Mouse (Mus musculus): ENCODE results near the gene Luzp2. TPM values are rescaled to one million over a fixed set of nuclear protein-coding genes. Genes with fewer than 3 reads are reported as not detected.

Luzp2 gene
- total RNA-seq, 1 experiment, result 0.09 TPM

GRCm38 (mm10) chr7:55190655-55191054 is 355.4 kb downstream of the Luzp2 start:
- Histone ChIP-seq H3K36me3 (ENCODE audit: control insufficient read depth, insufficient read depth, low read length, poor library complexity, severe bottlenecking) (no peaks in the 10 kb centered on the region), H3K9me3 (ENCODE audit: control insufficient read depth, insufficient read depth, low read depth, low read length) (no peaks in the 10 kb centered on the region), H3K4me1 (ENCODE audit: control insufficient read depth in 2 of 2, insufficient read depth in 2 of 2, low read length in 2 of 2, poor library complexity in 1 of 2) (no peaks in the 10 kb centered on the region), H3K27ac (ENCODE audit: insufficient read depth, low read depth, low read length, poor library complexity, severe bottlenecking) (no peak overlapping the region), H3K9ac (ENCODE audit: insufficient read depth, low read depth, low read length, poor library complexity, severe bottlenecking) (no peak overlapping the region), H3K4me3 (ENCODE audit: insufficient read depth in 1 of 2, low read depth in 1 of 2, low read length in 2 of 2, poor library complexity in 1 of 2, severe bottlenecking in 1 of 2) (no peak overlapping the region)
- in situ Hi-C loops (cut with MboI; ENCODE audit: low sequenced_read_pairs in 2 of 2, unreplicated experiment in 2 of 2), result no loop called here
- DNase-seq (ENCODE audit: low read depth, low spot score), result no peak
- TF ChIP-seq ZC3H11A (IDR thresholded peaks at IDR 0.05; ENCODE audit: borderline replicate concordance, low read depth, low read length), result no peak
- no peak for TF ChIP-seq CHD2 (IDR thresholded peaks at IDR 0.05; ENCODE audit: low read depth, low read length)
- no peak for TF ChIP-seq HCFC1 (IDR thresholded peaks at IDR 0.05; ENCODE audit: borderline replicate concordance, insufficient read depth, low read length)
- TF ChIP-seq ZNF384 (IDR thresholded peaks at IDR 0.05; ENCODE audit: low read depth, low read length), result no peak
- TF ChIP-seq MAFK (IDR thresholded peaks at IDR 0.05; ENCODE audit: insufficient read depth, low read depth, low read length), result no peak

DNA sequence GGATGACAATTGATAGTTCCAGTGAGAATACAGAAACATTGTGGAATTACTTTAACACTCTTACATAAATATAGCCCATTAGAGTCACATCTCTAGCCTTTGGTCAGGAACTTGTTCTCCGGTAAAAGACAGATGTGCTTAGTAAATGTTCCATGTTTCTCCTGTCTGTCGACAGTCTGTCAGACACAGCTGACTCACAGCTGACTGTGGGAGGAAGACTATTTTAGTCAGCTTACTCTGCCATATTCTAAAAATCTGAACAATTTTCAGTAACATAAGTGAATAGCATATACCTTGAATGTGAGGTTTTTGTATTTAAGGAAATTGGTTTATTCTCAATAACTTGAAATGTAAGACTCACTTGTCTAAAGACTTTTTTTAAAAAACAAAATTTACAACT is 363.5 kb downstream of the Luzp2 start:
- H3K27ac ChIP-seq (ENCODE audit: insufficient read depth, low read depth, low read length, poor library complexity, severe bottlenecking), result no peak overlapping the region
- H3K9ac ChIP-seq (ENCODE audit: insufficient read depth, low read depth, low read length, poor library complexity, severe bottlenecking), result no peak overlapping the region
- DNase-seq (ENCODE audit: low read depth, low spot score), result no peak
- H3K4me3 ChIP-seq (ENCODE audit: insufficient read depth in 1 of 2, low read depth in 1 of 2, low read length in 2 of 2, poor library complexity in 1 of 2, severe bottlenecking in 1 of 2), result no peak overlapping the region
- H3K9me3 ChIP-seq (ENCODE audit: control insufficient read depth, insufficient read depth, low read depth, low read length), result no peaks in the 10 kb centered on the region
- TF ChIP-seq ZC3H11A (IDR thresholded peaks at IDR 0.05; ENCODE audit: borderline replicate concordance, low read depth, low read length) (no peak), HCFC1 (IDR thresholded peaks at IDR 0.05; ENCODE audit: borderline replicate concordance, insufficient read depth, low read length) (no peak), ZNF384 (IDR thresholded peaks at IDR 0.05; ENCODE audit: low read depth, low read length) (no peak), CHD2 (IDR thresholded peaks at IDR 0.05; ENCODE audit: low read depth, low read length) (no peak), MAFK (IDR thresholded peaks at IDR 0.05; ENCODE audit: insufficient read depth, low read depth, low read length) (no peak)
- no peaks in the 10 kb centered on the region for H3K4me1 ChIP-seq (ENCODE audit: control insufficient read depth in 2 of 2, insufficient read depth in 2 of 2, low read length in 2 of 2, poor library complexity in 1 of 2)
- no peaks in the 10 kb centered on the region for H3K36me3 ChIP-seq (ENCODE audit: control insufficient read depth, insufficient read depth, low read length, poor library complexity, severe bottlenecking)
- in situ Hi-C loops (cut with MboI; ENCODE audit: low sequenced_read_pairs in 2 of 2, unreplicated experiment in 2 of 2), result no loop called here

DNA sequence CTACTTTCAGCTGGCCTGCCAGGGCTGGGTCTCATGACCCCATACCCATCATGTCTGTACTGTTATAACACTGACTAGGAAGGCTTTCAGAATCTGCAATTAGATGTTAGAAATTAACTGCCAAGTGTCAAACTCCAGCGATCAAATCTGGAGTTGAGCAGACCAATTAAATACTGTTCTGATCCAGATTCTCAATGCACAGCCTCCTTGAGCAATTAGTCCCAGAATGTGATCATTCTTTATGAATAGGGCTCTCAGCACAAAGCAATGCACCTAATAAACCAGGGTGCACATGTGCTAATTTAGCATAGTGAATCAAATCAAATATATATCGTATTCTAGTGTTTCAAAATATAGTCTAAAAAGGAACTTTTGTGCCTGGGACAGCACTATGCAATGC is 387.7 kb downstream of the Luzp2 start:
- Histone ChIP-seq H3K4me1 (ENCODE audit: control insufficient read depth in 2 of 2, insufficient read depth in 2 of 2, low read length in 2 of 2, poor library complexity in 1 of 2) (no peaks in the 10 kb centered on the region), H3K27ac (ENCODE audit: insufficient read depth, low read depth, low read length, poor library complexity, severe bottlenecking) (no peak overlapping the region), H3K9ac (ENCODE audit: insufficient read depth, low read depth, low read length, poor library complexity, severe bottlenecking) (no peak overlapping the region), H3K9me3 (ENCODE audit: control insufficient read depth, insufficient read depth, low read depth, low read length) (no peaks in the 10 kb centered on the region), H3K4me3 (ENCODE audit: insufficient read depth in 1 of 2, low read depth in 1 of 2, low read length in 2 of 2, poor library complexity in 1 of 2, severe bottlenecking in 1 of 2) (no peak overlapping the region), H3K36me3 (ENCODE audit: control insufficient read depth, insufficient read depth, low read length, poor library complexity, severe bottlenecking) (no peaks in the 10 kb centered on the region)
- no peak for DNase-seq (ENCODE audit: low read depth, low spot score)
- in situ Hi-C loops (cut with MboI; ENCODE audit: low sequenced_read_pairs in 2 of 2, unreplicated experiment in 2 of 2), result no loop called here
- TF ChIP-seq MAFK (IDR thresholded peaks at IDR 0.05; ENCODE audit: insufficient read depth, low read depth, low read length) (no peak), ZNF384 (IDR thresholded peaks at IDR 0.05; ENCODE audit: low read depth, low read length) (no peak), HCFC1 (IDR thresholded peaks at IDR 0.05; ENCODE audit: borderline replicate concordance, insufficient read depth, low read length) (no peak), ZC3H11A (IDR thresholded peaks at IDR 0.05; ENCODE audit: borderline replicate concordance, low read depth, low read length) (no peak), CHD2 (IDR thresholded peaks at IDR 0.05; ENCODE audit: low read depth, low read length) (no peak)

GRCm38 (mm10) chr7:55229407-55229806 is 394.1 kb downstream of the Luzp2 start:
- no peak for TF ChIP-seq MAFK (IDR thresholded peaks at IDR 0.05; ENCODE audit: insufficient read depth, low read depth, low read length)
- TF ChIP-seq CHD2 (IDR thresholded peaks at IDR 0.05; ENCODE audit: low read depth, low read length), result no peak
- TF ChIP-seq HCFC1 (IDR thresholded peaks at IDR 0.05; ENCODE audit: borderline replicate concordance, insufficient read depth, low read length), result no peak
- TF ChIP-seq ZNF384 (IDR thresholded peaks at IDR 0.05; ENCODE audit: low read depth, low read length), result no peak
- TF ChIP-seq ZC3H11A (IDR thresholded peaks at IDR 0.05; ENCODE audit: borderline replicate concordance, low read depth, low read length), result no peak
- Histone ChIP-seq H3K4me1 (ENCODE audit: control insufficient read depth in 2 of 2, insufficient read depth in 2 of 2, low read length in 2 of 2, poor library complexity in 1 of 2) (no peaks in the 10 kb centered on the region), H3K4me3 (ENCODE audit: insufficient read depth in 1 of 2, low read depth in 1 of 2, low read length in 2 of 2, poor library complexity in 1 of 2, severe bottlenecking in 1 of 2) (no peak overlapping the region), H3K9ac (ENCODE audit: insufficient read depth, low read depth, low read length, poor library complexity, severe bottlenecking) (no peak overlapping the region), H3K36me3 (ENCODE audit: control insufficient read depth, insufficient read depth, low read length, poor library complexity, severe bottlenecking) (no peaks in the 10 kb centered on the region), H3K27ac (ENCODE audit: insufficient read depth, low read depth, low read length, poor library complexity, severe bottlenecking) (no peak overlapping the region), H3K9me3 (ENCODE audit: control insufficient read depth, insufficient read depth, low read depth, low read length) (no peaks in the 10 kb centered on the region)
- in situ Hi-C loops (cut with MboI; ENCODE audit: low sequenced_read_pairs in 2 of 2, unreplicated experiment in 2 of 2), result no loop called here
- no peak for DNase-seq (ENCODE audit: low read depth, low spot score)

Data from ES-E14 (cell line).